Mouse (Mus musculus): Measurements from ENCODE around the gene Ikzf2. TPM values are rescaled to one million over a fixed set of nuclear protein-coding genes. Genes with fewer than 3 reads are reported as not detected.
A peak's percentile ranks its signal among the peaks of the same experiment; 100 is the strongest.

The Ikzf2 gene
- polyA plus RNA-seq, 1 experiment from 2014 or later: 5.4 TPM

GRCm38 (mm10) chr1:69658051-69658450 lies 29.0 kb downstream of the Ikzf2 start:
- ATAC-seq (ENCODE audit: insufficient number of reproducible peaks, low FRiP score, low TSS enrichment, low read depth): no peak
- Histone ChIP-seq H3K9me3 (replicated peaks) (no peaks in the 10 kb centered on the region), H3K4me1 (no peaks in the 10 kb centered on the region), H3K27ac (replicated peaks) (no peak overlapping the region), H3K4me2 (replicated peaks) (no peak overlapping the region), H3K4me3 (replicated peaks) (no peak overlapping the region), H3K36me3 (no peaks in the 10 kb centered on the region), H3K9ac (no peak overlapping the region), H3K27me3 (no peaks in the 10 kb centered on the region)
- 40% methylated on average over 6 of the region's 6 CpGs for WGBS

- Histone ChIP-seq H3K4me2 (replicated peaks) (no peak overlapping the region), H3K27me3 (no peaks in the 10 kb centered on the region), H3K36me3 (no peaks in the 10 kb centered on the region), H3K4me1 (no peaks in the 10 kb centered on the region), H3K9ac (no peak overlapping the region), H3K27ac (replicated peaks) (no peak overlapping the region), H3K4me3 (replicated peaks) (no peak overlapping the region), H3K9me3 (replicated peaks) (no peaks in the 10 kb centered on the region)
- ATAC-seq (ENCODE audit: insufficient number of reproducible peaks, low FRiP score, low TSS enrichment, low read depth): no peak
- 64% methylated on average over 3 of the region's 3 CpGs for WGBS
Observed at GRCm38 (mm10) chr1:69657455-69657854, 29.6 kb downstream of the Ikzf2 start.

- Histone ChIP-seq H3K4me1 (no peaks in the 10 kb centered on the region), H3K9me3 (replicated peaks) (no peaks in the 10 kb centered on the region), H3K27me3 (no peaks in the 10 kb centered on the region), H3K4me2 (replicated peaks) (no peak overlapping the region), H3K36me3 (no peaks in the 10 kb centered on the region), H3K9ac (no peak overlapping the region), H3K4me3 (replicated peaks) (no peak overlapping the region), H3K27ac (replicated peaks) (no peak overlapping the region)
- no peak for ATAC-seq (ENCODE audit: insufficient number of reproducible peaks, low FRiP score, low TSS enrichment, low read depth)
- WGBS: 56% methylated on average over 16 of the region's 16 CpGs
Observed at GRCm38 (mm10) chr1:69656929-69657328, 30.1 kb downstream of the Ikzf2 start.

DNA sequence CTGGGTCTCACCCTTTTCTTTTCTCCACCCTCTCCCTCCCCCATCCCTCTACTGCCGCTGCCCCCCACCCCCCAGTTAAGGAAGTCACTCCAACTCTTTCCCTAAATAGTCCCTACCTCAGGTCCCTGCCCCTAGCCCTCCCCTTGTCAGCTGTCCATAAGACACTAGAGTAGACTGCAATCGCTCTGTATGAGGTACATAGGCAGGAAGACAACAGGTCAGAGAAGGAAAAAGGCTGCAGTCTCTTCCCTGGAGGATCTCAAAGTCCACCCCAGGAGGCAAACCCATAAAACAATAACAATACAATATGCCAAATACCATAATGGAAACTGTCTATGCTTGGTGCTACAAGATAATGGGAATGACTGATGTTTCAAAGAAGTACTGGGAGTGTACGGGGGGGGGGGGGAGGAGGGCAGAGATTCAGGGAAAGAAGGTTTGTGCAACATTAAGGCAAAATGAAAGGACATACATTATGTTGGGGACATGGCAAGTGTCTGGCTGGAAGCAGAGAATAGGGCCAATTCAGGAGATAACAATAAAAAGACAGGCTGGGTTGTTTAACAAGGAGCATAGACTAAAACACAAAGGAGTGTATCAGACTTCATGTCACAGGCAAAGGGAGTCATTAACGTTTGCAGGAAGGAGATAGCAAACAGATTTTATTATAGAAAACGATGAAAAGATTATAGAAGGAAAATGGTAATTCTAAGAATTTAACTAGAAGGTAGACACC lies 30.8 kb downstream of the Ikzf2 start:
- Histone ChIP-seq H3K27ac (replicated peaks) (no peak overlapping the region), H3K4me2 (replicated peaks) (no peak overlapping the region), H3K9ac (no peak overlapping the region), H3K27me3 (no peaks in the 10 kb centered on the region), H3K9me3 (replicated peaks) (no peaks in the 10 kb centered on the region), H3K4me1 (no peaks in the 10 kb centered on the region), H3K36me3 (no peaks in the 10 kb centered on the region), H3K4me3 (replicated peaks) (no peak overlapping the region)
- WGBS: 68% methylated on average over 5 of the region's 5 CpGs
- ATAC-seq (ENCODE audit: insufficient number of reproducible peaks, low FRiP score, low TSS enrichment, low read depth): no peak

GRCm38 (mm10) chr1:69655368-69655767 lies 31.7 kb downstream of the Ikzf2 start:
- H3K27ac ChIP-seq (replicated peaks): no peak overlapping the region
- no peak for ATAC-seq (ENCODE audit: insufficient number of reproducible peaks, low FRiP score, low TSS enrichment, low read depth)
- no peaks in the 10 kb centered on the region for H3K27me3 ChIP-seq
- no peak overlapping the region for H3K4me2 ChIP-seq (replicated peaks)
- no peaks in the 10 kb centered on the region for H3K36me3 ChIP-seq
- H3K9me3 ChIP-seq (replicated peaks): no peaks in the 10 kb centered on the region
- H3K4me3 ChIP-seq (replicated peaks): no peak overlapping the region
- H3K9ac ChIP-seq: no peak overlapping the region
- no peaks in the 10 kb centered on the region for H3K4me1 ChIP-seq
- 68% methylated on average over 5 of the region's 5 CpGs for WGBS

DNA sequence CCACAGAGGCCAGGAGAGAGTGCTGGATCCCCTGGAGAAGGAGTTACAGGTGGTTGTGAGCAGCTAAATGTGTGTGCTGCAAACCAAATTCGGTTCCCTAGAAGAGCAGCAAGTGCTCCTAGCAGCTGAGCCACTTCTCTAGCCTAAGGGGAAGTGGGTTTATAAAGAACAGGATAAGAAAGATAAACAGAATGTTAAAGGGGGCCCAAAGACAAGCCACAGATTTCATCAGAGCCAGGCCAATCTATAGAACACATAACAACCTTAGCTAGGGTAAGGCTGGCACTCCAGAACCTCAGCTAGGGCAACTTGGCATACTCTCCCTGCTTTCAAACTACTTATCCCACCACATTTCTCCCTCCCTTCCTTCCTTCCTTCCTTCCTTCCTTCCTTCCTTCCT lies 32.1 kb downstream of the Ikzf2 start:
- Histone ChIP-seq H3K9ac (no peak overlapping the region), H3K4me2 (replicated peaks) (no peak overlapping the region), H3K4me3 (replicated peaks) (no peak overlapping the region), H3K4me1 (no peaks in the 10 kb centered on the region), H3K27me3 (no peaks in the 10 kb centered on the region), H3K36me3 (no peaks in the 10 kb centered on the region), H3K9me3 (replicated peaks) (no peaks in the 10 kb centered on the region), H3K27ac (replicated peaks) (no peak overlapping the region)
- WGBS: 55% methylated on average over 1 of the region's 1 CpGs
- no peak for ATAC-seq (ENCODE audit: insufficient number of reproducible peaks, low FRiP score, low TSS enrichment, low read depth)

DNA sequence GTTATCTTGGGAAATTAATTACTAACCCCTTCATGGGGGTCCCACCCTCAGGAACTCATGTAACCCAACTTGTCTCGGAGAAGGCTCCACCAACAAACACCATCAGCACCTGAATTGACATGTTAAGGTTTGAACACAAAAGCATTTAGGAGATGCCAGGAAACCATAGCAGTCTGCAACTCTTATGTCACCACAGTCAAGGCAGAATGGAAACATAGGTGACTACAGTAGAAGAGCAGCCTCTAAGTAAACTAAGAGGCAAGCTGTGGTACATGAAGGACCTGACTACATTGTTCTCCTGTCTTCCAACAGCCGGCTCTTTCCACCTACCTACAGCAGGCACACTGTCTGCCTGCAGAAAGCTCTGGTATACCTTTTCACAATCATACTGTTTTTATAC lies 33.6 kb downstream of the Ikzf2 start:
- Histone ChIP-seq H3K9me3 (replicated peaks) (no peaks in the 10 kb centered on the region), H3K4me2 (replicated peaks) (no peak overlapping the region), H3K27ac (replicated peaks) (no peak overlapping the region), H3K4me1 (no peaks in the 10 kb centered on the region), H3K4me3 (replicated peaks) (no peak overlapping the region), H3K9ac (no peak overlapping the region), H3K36me3 (no peaks in the 10 kb centered on the region), H3K27me3 (no peaks in the 10 kb centered on the region)
- ATAC-seq (ENCODE audit: insufficient number of reproducible peaks, low FRiP score, low TSS enrichment, low read depth): no peak
- WGBS: 78% methylated on average over 2 of the region's 2 CpGs

GRCm38 (mm10) chr1:69643138-69643537 lies 43.9 kb downstream of the Ikzf2 start:
- no peaks in the 10 kb centered on the region for H3K9me3 ChIP-seq (replicated peaks)
- no peaks in the 10 kb centered on the region for H3K27me3 ChIP-seq
- H3K27ac ChIP-seq (replicated peaks): no peak overlapping the region
- no peaks in the 10 kb centered on the region for H3K36me3 ChIP-seq
- H3K4me3 ChIP-seq (replicated peaks): no peak overlapping the region
- H3K4me2 ChIP-seq (replicated peaks): no peak overlapping the region
- ATAC-seq (ENCODE audit: insufficient number of reproducible peaks, low FRiP score, low TSS enrichment, low read depth): no peak
- H3K4me1 ChIP-seq: no peaks in the 10 kb centered on the region
- WGBS: 80% methylated on average over 4 of the region's 4 CpGs
- H3K9ac ChIP-seq: no peak overlapping the region

DNA sequence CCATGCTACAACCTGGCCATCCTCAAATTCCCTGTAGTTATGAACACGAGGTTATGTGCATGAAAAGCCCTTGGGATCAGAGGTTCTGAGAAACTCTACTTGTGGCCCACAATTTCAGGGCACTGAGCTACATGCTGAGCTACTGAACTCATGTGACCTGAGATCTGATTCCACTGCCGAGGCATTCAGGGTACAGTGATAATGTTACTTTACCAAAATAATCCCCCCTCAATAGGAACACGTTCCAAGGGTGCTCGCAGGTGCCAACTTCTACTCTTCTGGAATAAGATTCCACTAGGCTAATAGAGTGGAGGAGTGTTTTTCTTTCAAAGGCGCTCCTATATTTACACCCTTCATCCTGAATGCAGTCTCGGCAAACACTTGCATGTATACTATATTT lies 45.1 kb downstream of the Ikzf2 start:
- no peak overlapping the region for H3K9ac ChIP-seq
- H3K36me3 ChIP-seq: no peaks in the 10 kb centered on the region
- no peaks in the 10 kb centered on the region for H3K27me3 ChIP-seq
- no peak overlapping the region for H3K4me2 ChIP-seq (replicated peaks)
- no peaks in the 10 kb centered on the region for H3K9me3 ChIP-seq (replicated peaks)
- H3K27ac ChIP-seq (replicated peaks): no peak overlapping the region
- H3K4me3 ChIP-seq (replicated peaks): no peak overlapping the region
- 73% methylated on average over 6 of the region's 6 CpGs for WGBS
- no peaks in the 10 kb centered on the region for H3K4me1 ChIP-seq
- ATAC-seq (ENCODE audit: insufficient number of reproducible peaks, low FRiP score, low TSS enrichment, low read depth): no peak

GRCm38 (mm10) chr1:69638321-69638720 lies 48.7 kb downstream of the Ikzf2 start:
- Histone ChIP-seq H3K27ac (replicated peaks) (no peak overlapping the region), H3K4me2 (replicated peaks) (peak overlapping the region; percentile 19), H3K9ac (no peak overlapping the region), H3K4me3 (replicated peaks) (0 out of 2 replicates have a peak overlapping the region, but pooled peaks have one; percentile 10), H3K9me3 (replicated peaks) (no peaks in the 10 kb centered on the region), H3K27me3 (no peaks in the 10 kb centered on the region), H3K4me1 (no peaks in the 10 kb centered on the region), H3K36me3 (no peaks in the 10 kb centered on the region)
- no peak; the same call in 1 of the 2 replicates for ATAC-seq (ENCODE audit: insufficient number of reproducible peaks, low FRiP score, low TSS enrichment, low read depth)
- WGBS: 57% methylated on average over 8 of the region's 8 CpGs

- Histone ChIP-seq H3K27me3 (no peaks in the 10 kb centered on the region), H3K4me1 (no peaks in the 10 kb centered on the region), H3K36me3 (no peaks in the 10 kb centered on the region), H3K4me2 (replicated peaks) (peak overlapping the region; percentile 19), H3K9ac (no peak overlapping the region), H3K4me3 (replicated peaks) (0 out of 2 replicates have a peak overlapping the region, but pooled peaks have one; percentile 10), H3K9me3 (replicated peaks) (no peaks in the 10 kb centered on the region), H3K27ac (replicated peaks) (no peak overlapping the region)
- ATAC-seq (ENCODE audit: insufficient number of reproducible peaks, low FRiP score, low TSS enrichment, low read depth): no peak
- 21% methylated on average over 3 of the region's 3 CpGs for WGBS
Observed at GRCm38 (mm10) chr1:69637907-69638306, 49.1 kb downstream of the Ikzf2 start.

DNA sequence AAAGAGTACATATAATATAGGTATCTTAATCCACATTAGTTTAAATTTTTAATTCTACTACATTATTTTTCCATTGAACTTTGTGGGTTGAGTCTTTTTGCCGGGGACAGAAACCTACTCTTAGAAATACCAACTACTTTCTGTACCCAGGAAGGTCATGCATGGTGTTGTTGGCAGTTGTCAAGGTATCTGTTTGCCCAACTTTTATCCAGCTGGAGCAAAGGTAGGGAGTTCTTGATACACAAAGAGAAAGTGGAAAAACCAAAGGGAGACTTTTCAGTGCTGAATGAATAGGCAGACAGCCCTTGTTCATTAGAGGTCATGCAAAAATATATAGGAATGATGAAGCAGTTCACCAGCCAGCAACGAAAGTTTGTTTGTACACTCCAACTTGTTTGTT lies 52.8 kb downstream of the Ikzf2 start:
- Histone ChIP-seq H3K36me3 (no peaks in the 10 kb centered on the region), H3K9ac (no peak overlapping the region), H3K4me1 (0 out of 2 replicates have a peak, but pooled peaks cover 3% of the 10 kb centered on the region), H3K4me2 (replicated peaks) (no peak overlapping the region), H3K27ac (replicated peaks) (no peak overlapping the region), H3K4me3 (replicated peaks) (no peak overlapping the region), H3K27me3 (no peaks in the 10 kb centered on the region), H3K9me3 (replicated peaks) (no peaks in the 10 kb centered on the region)
- 89% methylated on average over 2 of the region's 2 CpGs for WGBS
- no peak for ATAC-seq (ENCODE audit: insufficient number of reproducible peaks, low FRiP score, low TSS enrichment, low read depth)

Data from embryonic facial prominence, embryonic 15.5 days (tissue).